Mouse (Mus musculus) erythroblast, embryonic 14.5 days (primary cell): Measurements from ENCODE around the gene Med15.

Source experiments
- GATA1 ChIP-seq: IDR thresholded peaks from 2 replicates; pipeline ENCODE4 v1.6.1; 2012; ENCODE audit warnings: low read length, inconsistent platforms, mixed read lengths
- TAL1 ChIP-seq: IDR thresholded peaks from 3 replicates; pipeline ENCODE4 v1.6.1; 2012; ENCODE audit warnings: low read length, inconsistent platforms, mixed read lengths

DNA sequence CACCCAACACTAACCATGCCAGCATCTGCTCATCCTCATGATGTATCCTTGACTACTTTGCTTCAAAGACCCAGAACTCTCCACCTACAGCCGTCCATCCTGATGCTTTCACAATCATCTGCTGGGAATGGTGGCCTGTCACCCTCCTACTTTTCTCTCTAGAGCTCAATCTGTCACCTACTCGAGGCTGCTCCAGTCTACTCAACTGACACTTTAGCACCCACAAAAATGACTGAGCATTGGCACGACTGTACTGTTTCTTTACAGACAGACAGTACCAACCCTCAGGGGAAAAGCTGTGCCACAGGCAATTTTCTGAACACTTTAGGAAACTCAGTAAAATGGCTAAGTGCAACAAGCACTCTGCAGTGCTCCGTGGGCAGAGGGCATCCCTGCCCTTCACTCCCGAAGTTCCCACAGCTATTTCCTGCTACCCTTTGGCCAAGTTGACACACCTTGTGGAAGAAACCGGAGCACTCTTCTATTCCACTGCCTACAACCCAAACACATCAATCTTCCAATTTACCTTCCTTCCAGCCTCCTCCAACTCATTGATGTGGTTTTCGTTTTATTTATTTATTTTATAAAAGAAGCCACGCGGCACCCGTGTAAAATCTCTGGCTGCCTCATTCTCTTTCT lies 10.8 kb downstream of the Med15 start:
- TF ChIP-seq GATA1: no peak
- TF ChIP-seq TAL1: no peak
